Mouse (Mus musculus): ENCODE measurements around the gene Mdm2.

DNA sequence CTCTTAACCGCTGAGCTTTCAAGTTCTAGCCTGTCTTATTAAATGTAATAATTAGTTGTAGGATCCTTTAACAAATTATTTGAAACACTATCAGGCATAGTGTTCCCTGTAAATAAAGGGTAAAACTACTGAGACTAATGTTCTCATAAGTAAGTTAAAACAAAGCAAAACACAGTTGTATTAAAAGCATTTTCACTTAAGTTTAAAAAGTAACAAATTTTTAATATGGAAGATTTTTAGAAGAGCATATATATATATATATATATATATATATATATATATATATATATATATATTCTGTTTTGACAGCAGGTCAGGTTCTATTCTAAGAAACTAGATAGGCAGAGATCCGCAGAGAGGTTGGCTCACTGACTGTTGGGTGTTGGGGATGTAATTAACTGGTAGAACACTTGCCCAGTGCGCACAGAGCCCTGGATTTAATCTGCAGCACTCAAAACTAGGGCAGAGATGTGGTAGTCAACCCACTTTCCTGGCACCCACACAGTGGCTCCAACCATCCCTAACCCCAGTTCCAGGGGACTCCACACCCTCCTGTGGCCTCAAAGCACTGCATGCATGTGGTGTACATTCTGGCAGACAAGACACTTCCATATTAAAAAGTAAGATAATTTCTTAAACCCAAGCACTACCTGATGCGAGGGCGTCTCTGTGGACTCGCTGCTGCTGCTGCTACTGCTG is 16.2 kb downstream of the Mdm2 start:
- TF ChIP-seq HCFC1 (IDR thresholded peaks at IDR 0.05; ENCODE audit: low read depth, low read length) (no peak), MEF2A (IDR thresholded peaks at IDR 0.05; ENCODE audit: borderline replicate concordance, low read depth, low read length) (no peak), CTCF (conservative IDR thresholded peaks at IDR 0.05 in 1 of 2, IDR thresholded peaks at IDR 0.05 in 1 of 2; ENCODE audit: low read depth in 2 of 2, low read length in 2 of 2) (no peak), RCOR1 (conservative IDR thresholded peaks at IDR 0.05; ENCODE audit: low read depth, low read length) (no peak), USF1 (IDR thresholded peaks at IDR 0.05; ENCODE audit: low read depth, low read length) (no peak), EP300 (IDR thresholded peaks at IDR 0.05; ENCODE audit: low read length) (no peak), JUND (conservative IDR thresholded peaks at IDR 0.05; ENCODE audit: low read depth, low read length) (no peak), SIN3A (IDR thresholded peaks at IDR 0.05; ENCODE audit: low read length) (no peak)
